Mouse (Mus musculus): ENCODE measurements around the gene Cyp2c23. TPM values are rescaled to one million over a fixed set of nuclear protein-coding genes. Genes with fewer than 3 reads are reported as not detected.

Gene Cyp2c23
- polyA plus RNA-seq, 1 experiment from 2014 or later: 0.60 TPM

GRCm38 (mm10) chr19:43961185-43961584, 67.8 kb downstream of the Cyp2c23 start:
- Histone ChIP-seq H3K9ac (replicated peaks; ENCODE audit: low read length) (no peak overlapping the region), H3K4me2 (replicated peaks; ENCODE audit: low read depth, low read length) (no peak overlapping the region), H3K27me3 (ENCODE audit: insufficient read depth, low read length) (no peaks in the 10 kb centered on the region), H3K4me1 (ENCODE audit: insufficient read depth, low read length) (peaks cover 12% of the 10 kb centered on the region; the same call in 1 of the 2 replicates), H3K4me3 (ENCODE audit: low read length) (no peak overlapping the region), H3K9me3 (ENCODE audit: low read length) (no peaks in the 10 kb centered on the region), H3K27ac (ENCODE audit: low read length) (no peak overlapping the region), H3K36me3 (ENCODE audit: insufficient read depth, low read length) (no peaks in the 10 kb centered on the region)
- WGBS: 91% methylated on average over 2 of the region's 2 CpGs
- ATAC-seq (ENCODE audit: low FRiP score, low TSS enrichment): no peak

GRCm38 (mm10) chr19:43960014-43960413, 69.0 kb downstream of the Cyp2c23 start:
- no peak overlapping the region for H3K4me2 ChIP-seq (replicated peaks; ENCODE audit: low read depth, low read length)

DNA sequence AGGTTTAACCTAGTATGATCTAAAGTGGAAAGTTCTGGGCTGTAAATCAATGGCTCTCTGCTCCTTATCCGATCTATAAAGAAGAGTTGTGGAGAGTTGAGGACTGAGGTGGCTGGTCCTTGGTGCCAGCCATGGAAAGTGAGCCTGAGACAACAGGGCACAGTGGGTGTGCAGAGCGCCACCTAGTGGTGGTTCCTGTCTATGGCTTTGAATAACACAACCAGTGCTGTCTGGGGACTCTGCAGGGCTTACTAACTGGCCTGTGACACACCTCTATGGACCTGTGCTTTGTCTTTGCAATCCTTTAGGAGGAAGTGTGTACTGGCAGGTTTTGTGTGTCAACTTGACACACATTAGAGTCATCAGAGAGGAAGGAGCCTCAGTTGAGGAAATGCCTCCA, 69.8 kb downstream of the Cyp2c23 start:
- no peak overlapping the region for H3K9ac ChIP-seq (replicated peaks; ENCODE audit: low read length)

More at GRCm38 (mm10) chr19:43960014-43960413, 69.0 kb downstream of the Cyp2c23 start:
- no peak overlapping the region for H3K27ac ChIP-seq (ENCODE audit: low read length)
- H3K36me3 ChIP-seq (ENCODE audit: insufficient read depth, low read length): no peaks in the 10 kb centered on the region
- WGBS: 87% methylated on average over 11 of the region's 11 CpGs
- H3K27me3 ChIP-seq (ENCODE audit: insufficient read depth, low read length): no peaks in the 10 kb centered on the region
- no peak overlapping the region for H3K4me3 ChIP-seq (ENCODE audit: low read length)
- H3K9ac ChIP-seq (replicated peaks; ENCODE audit: low read length): no peak overlapping the region
- peaks cover 12% of the 10 kb centered on the region; the same call in 1 of the 2 replicates for H3K4me1 ChIP-seq (ENCODE audit: insufficient read depth, low read length)
- H3K9me3 ChIP-seq (ENCODE audit: low read length): no peaks in the 10 kb centered on the region
- ATAC-seq (ENCODE audit: low FRiP score, low TSS enrichment): no peak

GRCm38 (mm10) chr19:43957881-43958280, 71.1 kb downstream of the Cyp2c23 start:
- no peak for ATAC-seq (ENCODE audit: low FRiP score, low TSS enrichment)
- H3K36me3 ChIP-seq (ENCODE audit: insufficient read depth, low read length): no peaks in the 10 kb centered on the region
- H3K9me3 ChIP-seq (ENCODE audit: low read length): no peaks in the 10 kb centered on the region
- H3K9ac ChIP-seq (replicated peaks; ENCODE audit: low read length): no peak overlapping the region
- H3K27ac ChIP-seq (ENCODE audit: low read length): no peak overlapping the region
- peaks cover 9% of the 10 kb centered on the region; the same call in 1 of the 2 replicates for H3K4me1 ChIP-seq (ENCODE audit: insufficient read depth, low read length)
- H3K4me3 ChIP-seq (ENCODE audit: low read length): no peak overlapping the region
- H3K4me2 ChIP-seq (replicated peaks; ENCODE audit: low read depth, low read length): no peak overlapping the region
- no peaks in the 10 kb centered on the region for H3K27me3 ChIP-seq (ENCODE audit: insufficient read depth, low read length)
- WGBS: 73% methylated on average over 4 of the region's 4 CpGs

More for the DNA sequence above, 69.8 kb downstream of the Cyp2c23 start:
- Histone ChIP-seq H3K27me3 (ENCODE audit: insufficient read depth, low read length) (no peaks in the 10 kb centered on the region), H3K27ac (ENCODE audit: low read length) (no peak overlapping the region), H3K4me2 (replicated peaks; ENCODE audit: low read depth, low read length) (no peak overlapping the region), H3K4me1 (ENCODE audit: insufficient read depth, low read length) (peaks cover 12% of the 10 kb centered on the region; the same call in 1 of the 2 replicates), H3K36me3 (ENCODE audit: insufficient read depth, low read length) (no peaks in the 10 kb centered on the region), H3K4me3 (ENCODE audit: low read length) (no peak overlapping the region), H3K9me3 (ENCODE audit: low read length) (no peaks in the 10 kb centered on the region)
- ATAC-seq (ENCODE audit: low FRiP score, low TSS enrichment): peak; percentile 60; the same call in 1 of the 2 replicates
- WGBS: 3% methylated on average over 2 of the region's 2 CpGs

- Histone ChIP-seq H3K27ac (ENCODE audit: low read length) (no peak overlapping the region), H3K9ac (replicated peaks; ENCODE audit: low read length) (no peak overlapping the region), H3K4me1 (ENCODE audit: insufficient read depth, low read length) (peaks cover 7% of the 10 kb centered on the region; the same call in 1 of the 2 replicates), H3K27me3 (ENCODE audit: insufficient read depth, low read length) (no peaks in the 10 kb centered on the region), H3K4me3 (ENCODE audit: low read length) (no peak overlapping the region), H3K9me3 (ENCODE audit: low read length) (no peaks in the 10 kb centered on the region), H3K4me2 (replicated peaks; ENCODE audit: low read depth, low read length) (no peak overlapping the region), H3K36me3 (ENCODE audit: insufficient read depth, low read length) (no peaks in the 10 kb centered on the region)
- WGBS: 9% methylated on average over 4 of the region's 4 CpGs
- ATAC-seq (ENCODE audit: low FRiP score, low TSS enrichment): no peak
Measured at GRCm38 (mm10) chr19:43957402-43957801, 71.6 kb downstream of the Cyp2c23 start.

- no peaks in the 10 kb centered on the region for H3K36me3 ChIP-seq (ENCODE audit: insufficient read depth, low read length)
- H3K27ac ChIP-seq (ENCODE audit: low read length): no peak overlapping the region
- ATAC-seq (ENCODE audit: low FRiP score, low TSS enrichment): no peak
- H3K9ac ChIP-seq (replicated peaks; ENCODE audit: low read length): no peak overlapping the region
- H3K9me3 ChIP-seq (ENCODE audit: low read length): no peaks in the 10 kb centered on the region
- no peak overlapping the region for H3K4me2 ChIP-seq (replicated peaks; ENCODE audit: low read depth, low read length)
- no peak overlapping the region for H3K4me3 ChIP-seq (ENCODE audit: low read length)
- peaks cover 7% of the 10 kb centered on the region; the same call in 1 of the 2 replicates for H3K4me1 ChIP-seq (ENCODE audit: insufficient read depth, low read length)
- H3K27me3 ChIP-seq (ENCODE audit: insufficient read depth, low read length): no peaks in the 10 kb centered on the region
- 59% methylated on average over 5 of the region's 5 CpGs for WGBS
Measured at GRCm38 (mm10) chr19:43955266-43955665, 73.7 kb downstream of the Cyp2c23 start.

Other genes starting within 250 kb of the Cyp2c23 start
- 4.9 and 5.7 TPM in 2 replicates for gene Abcc2, start 247.0 kb downstream of the Cyp2c23 start, polyA plus RNA-seq (2015; fragmentation: Nextera tagmentation; extraction: Ambion mirVana)
- gene Dnmbp, start 89.0 kb downstream of the Cyp2c23 start, polyA plus RNA-seq (2015; fragmentation: Nextera tagmentation; extraction: Ambion mirVana): 25.4 and 28.6 TPM in 2 replicates
- gene Cpn1, start 42.7 kb downstream of the Cyp2c23 start, polyA plus RNA-seq (2015; fragmentation: Nextera tagmentation; extraction: Ambion mirVana): 80.6 and 81.5 TPM in 2 replicates
- 57.7 and 58.1 TPM in 2 replicates for gene Erlin1, start 40.6 kb upstream of the Cyp2c23 start, polyA plus RNA-seq (2015; fragmentation: Nextera tagmentation; extraction: Ambion mirVana)
- 52.6 and 55.1 TPM in 2 replicates for gene Chuk, start 78.3 kb upstream of the Cyp2c23 start, polyA plus RNA-seq (2015; fragmentation: Nextera tagmentation; extraction: Ambion mirVana)
- 35.9 and 37.5 TPM in 2 replicates for gene Cwf19l1, start 106.7 kb upstream of the Cyp2c23 start, polyA plus RNA-seq (2015; fragmentation: Nextera tagmentation; extraction: Ambion mirVana)
- gene Bloc1s2, start 117.2 kb upstream of the Cyp2c23 start, polyA plus RNA-seq (2015; fragmentation: Nextera tagmentation; extraction: Ambion mirVana): 82.8 and 85.1 TPM in 2 replicates
- 0.05 TPM in 1 of 2 replicates, not detected in the other for gene Pkd2l1, start 163.2 kb upstream of the Cyp2c23 start, polyA plus RNA-seq (2015; fragmentation: Nextera tagmentation; extraction: Ambion mirVana)
- 0.60 and 0.94 TPM in 2 replicates for gene Scd3, start 174.1 kb upstream of the Cyp2c23 start, polyA plus RNA-seq (2015; fragmentation: Nextera tagmentation; extraction: Ambion mirVana)

Data from kidney, embryonic 16.5 days (tissue).